Mouse (Mus musculus): ENCODE data around the gene Ppm1k.

- TF ChIP-seq POLR2A (IDR thresholded peaks at IDR 0.05; ENCODE audit: control insufficient read depth in 1 of 2, insufficient read depth in 1 of 2, low read depth in 1 of 2, low read length in 2 of 2, poor library complexity in 1 of 2) (no peak), USF2 (IDR thresholded peaks at IDR 0.05; ENCODE audit: borderline replicate concordance in 1 of 2, insufficient read depth in 1 of 2, low read depth in 1 of 2, low read length in 2 of 2) (no peak), ZKSCAN1 (IDR thresholded peaks at IDR 0.05; ENCODE audit: low read depth, low read length) (no peak), HCFC1 (IDR thresholded peaks at IDR 0.05; ENCODE audit: low read depth, low read length) (no peak), ETS1 (IDR thresholded peaks at IDR 0.05; ENCODE audit: low read depth, low read length) (0 out of 2 replicates have a peak, but pooled peaks have one; percentile 36), CTCF (IDR thresholded peaks at IDR 0.05 in 2 of 3, conservative IDR thresholded peaks at IDR 0.05 in 1 of 3; ENCODE audit: control insufficient read depth in 1 of 3, insufficient read depth in 1 of 3, low read depth in 2 of 3, low read length in 3 of 3, poor library complexity in 1 of 3, severe bottlenecking in 1 of 3) (no peak), GATA1 (IDR thresholded peaks at IDR 0.05; ENCODE audit: low read depth, low read length) (peak; percentile 82), E2F4 (IDR thresholded peaks at IDR 0.05; ENCODE audit: borderline replicate concordance, low read depth, low read length) (no peak), MEF2A (IDR thresholded peaks at IDR 0.05; ENCODE audit: extremely low read depth, insufficient replicate concordance, low read depth, low read length, poor library complexity, severe bottlenecking) (no peak), MAFK (IDR thresholded peaks at IDR 0.05; ENCODE audit: borderline replicate concordance, low read depth, low read length) (no peak), RCOR1 (IDR thresholded peaks at IDR 0.05; ENCODE audit: low read depth, low read length) (peak; percentile 82)
These were observed 3.2 kb downstream of the Ppm1k start for GRCm38 (mm10) chr6:57532022-57532421.
